Mouse (Mus musculus): Measurements from ENCODE around the gene Hist1h4b. TPM values are rescaled to one million over a fixed set of nuclear protein-coding genes. Genes with fewer than 3 reads are reported as not detected.

The Hist1h4b gene
- polyA plus RNA-seq, 1 experiment from 2014 or later = 2.2 TPM

GRCm38 (mm10) chr13:23792520-23792919 is 35.7 kb downstream of the Hist1h4b start:
- Histone ChIP-seq H3K27ac (ENCODE audit: low read depth, low read length) (no peak overlapping the region), H3K36me3 (ENCODE audit: control insufficient read depth, insufficient read depth, low read length) (no peaks in the 10 kb centered on the region), H3K4me2 (no peak overlapping the region), H3K4me1 (ENCODE audit: control insufficient read depth, insufficient read depth, low read length) (no peaks in the 10 kb centered on the region), H3K9ac (ENCODE audit: low read depth, low read length) (no peak overlapping the region), H3K4me3 (ENCODE audit: low read depth, low read length) (no peak overlapping the region), H3K27me3 (ENCODE audit: control insufficient read depth, insufficient read depth, low read length) (no peaks in the 10 kb centered on the region), H3K9me3 (replicated peaks; ENCODE audit: control insufficient read depth, low read length) (no peaks in the 10 kb centered on the region)
- WGBS (ENCODE audit: insufficient replicate concordance) = 48% methylated on average over 2 of the region's 2 CpGs
- no peak for ATAC-seq (replicated peaks; ENCODE audit: insufficient number of reproducible peaks, low FRiP score, low TSS enrichment)

GRCm38 (mm10) chr13:23799405-23799804 is 42.6 kb downstream of the Hist1h4b start:
- no peaks in the 10 kb centered on the region for H3K9me3 ChIP-seq (replicated peaks; ENCODE audit: control insufficient read depth, low read length)
- no peaks in the 10 kb centered on the region for H3K4me1 ChIP-seq (ENCODE audit: control insufficient read depth, insufficient read depth, low read length)
- H3K4me2 ChIP-seq = no peak overlapping the region
- no peak overlapping the region for H3K4me3 ChIP-seq (ENCODE audit: low read depth, low read length)
- ATAC-seq (replicated peaks; ENCODE audit: insufficient number of reproducible peaks, low FRiP score, low TSS enrichment) = no peak
- no peaks in the 10 kb centered on the region for H3K27me3 ChIP-seq (ENCODE audit: control insufficient read depth, insufficient read depth, low read length)
- H3K9ac ChIP-seq (ENCODE audit: low read depth, low read length) = no peak overlapping the region
- 72% methylated on average over 5 of the region's 5 CpGs for WGBS (ENCODE audit: insufficient replicate concordance)
- no peak overlapping the region for H3K27ac ChIP-seq (ENCODE audit: low read depth, low read length)
- no peaks in the 10 kb centered on the region for H3K36me3 ChIP-seq (ENCODE audit: control insufficient read depth, insufficient read depth, low read length)

DNA sequence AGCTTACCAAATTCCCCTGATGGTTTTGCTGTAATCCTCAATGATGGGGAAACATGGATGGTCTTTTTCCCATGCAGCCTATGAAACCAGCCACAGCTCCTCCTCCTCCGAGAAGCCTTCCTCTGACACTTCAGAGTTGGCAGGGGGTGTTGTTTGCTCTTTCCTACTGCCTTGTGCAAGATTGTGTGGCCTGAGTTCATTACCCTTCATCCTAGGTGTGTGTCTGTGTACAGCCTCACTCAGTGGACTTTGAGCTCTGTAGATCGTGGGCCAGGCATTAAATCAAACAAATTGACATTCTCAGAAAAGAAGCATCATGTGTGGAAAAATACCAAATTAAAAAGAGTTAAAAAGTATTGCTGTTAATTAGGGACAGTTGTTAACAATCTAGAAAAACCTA is 47.7 kb downstream of the Hist1h4b start:
- Histone ChIP-seq H3K9me3 (replicated peaks; ENCODE audit: control insufficient read depth, low read length) (no peaks in the 10 kb centered on the region), H3K27ac (ENCODE audit: low read depth, low read length) (no peak overlapping the region)
- WGBS (ENCODE audit: insufficient replicate concordance) = 66% methylated on average over 2 of the region's 2 CpGs

DNA sequence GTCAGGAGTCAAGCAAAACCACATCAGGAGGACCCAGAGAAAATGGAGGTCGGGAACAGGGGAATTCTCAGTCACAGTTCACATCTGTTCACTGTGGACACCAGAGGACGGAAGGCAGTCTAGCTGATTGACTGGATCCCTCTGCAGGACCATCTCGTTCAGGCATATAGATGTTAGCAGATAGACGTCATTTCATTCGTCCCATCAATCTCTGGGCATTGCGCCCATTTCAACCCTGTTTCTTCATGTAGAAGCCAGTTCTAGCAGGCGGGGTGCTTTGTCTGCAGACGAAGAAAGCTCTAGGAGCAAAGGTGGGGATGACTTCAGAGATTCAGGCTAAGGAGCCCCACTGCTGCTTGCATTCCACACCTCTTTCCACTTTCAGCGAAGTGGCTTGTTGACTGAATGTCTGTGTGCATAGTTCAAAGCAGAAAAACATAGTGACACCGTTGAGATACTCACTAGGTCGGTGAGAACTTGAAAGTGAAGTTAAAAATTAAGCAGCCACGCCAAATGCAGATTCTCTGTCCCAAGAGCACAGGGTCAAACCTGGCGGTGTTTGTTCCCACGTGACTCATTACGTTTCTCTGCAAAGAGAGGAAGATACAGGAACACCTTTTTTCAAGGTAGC is 49.7 kb downstream of the Hist1h4b start, which contains the start of gene Slc17a2:
Gene Slc17a2 (plus strand): TSS at position 572 of the 631 bp plus-strand sequence.
- Histone ChIP-seq H3K36me3 (ENCODE audit: control insufficient read depth, insufficient read depth, low read length) (no peaks in the 10 kb centered on the region), H3K4me1 (ENCODE audit: control insufficient read depth, insufficient read depth, low read length) (no peaks in the 10 kb centered on the region), H3K4me2 (no peak within 1 kb of the TSS), H3K27me3 (ENCODE audit: control insufficient read depth, insufficient read depth, low read length) (no peaks in the 10 kb centered on the region), H3K27ac (ENCODE audit: low read depth, low read length) (no peak within 1 kb of the TSS), H3K9me3 (replicated peaks; ENCODE audit: control insufficient read depth, low read length) (no peaks in the 10 kb centered on the region), H3K4me3 (ENCODE audit: low read depth, low read length) (no peak within 1 kb of the TSS), H3K9ac (ENCODE audit: low read depth, low read length) (no peak within 1 kb of the TSS)
- WGBS (ENCODE audit: insufficient replicate concordance) = 78% methylated on average over 15 of the region's 15 CpGs
- no peak for ATAC-seq (replicated peaks; ENCODE audit: insufficient number of reproducible peaks, low FRiP score, low TSS enrichment)

More for the DNA sequence above, 47.7 kb downstream of the Hist1h4b start:
- no peaks in the 10 kb centered on the region for H3K27me3 ChIP-seq (ENCODE audit: control insufficient read depth, insufficient read depth, low read length)
- no peak overlapping the region for H3K4me2 ChIP-seq
- no peak overlapping the region for H3K4me3 ChIP-seq (ENCODE audit: low read depth, low read length)
- H3K4me1 ChIP-seq (ENCODE audit: control insufficient read depth, insufficient read depth, low read length) = no peaks in the 10 kb centered on the region
- H3K9ac ChIP-seq (ENCODE audit: low read depth, low read length) = no peak overlapping the region
- ATAC-seq (replicated peaks; ENCODE audit: insufficient number of reproducible peaks, low FRiP score, low TSS enrichment) = no peak
- no peaks in the 10 kb centered on the region for H3K36me3 ChIP-seq (ENCODE audit: control insufficient read depth, insufficient read depth, low read length)

Small RNAs within 50 kb of the gene (microRNA-seq; reads per million reads assigned to microRNA genes)
- gene Gm44314 (ENCODE audit: borderline number of aligned reads) (not detected), gene Gm44484 (ENCODE audit: borderline number of aligned reads) (0.34 reads per million)

Other genes with a start within 250 kb of the Hist1h4b start
- 2.1 and 3.4 TPM in 2 replicates for gene Hist1h4h, start 226.0 kb upstream of the Hist1h4b start, polyA plus RNA-seq (2014; fragmentation: Nextera tagmentation; extraction: Ambion mirVana)
- 1.4 and 2.3 TPM in 2 replicates for gene Hist1h2af, start 223.1 kb upstream of the Hist1h4b start, polyA plus RNA-seq (2014; fragmentation: Nextera tagmentation; extraction: Ambion mirVana)
- 2.8 and 3.1 TPM in 2 replicates for gene Hist1h3g, start 221.6 kb upstream of the Hist1h4b start, polyA plus RNA-seq (2014; fragmentation: Nextera tagmentation; extraction: Ambion mirVana)
- gene Hist1h2bh, start 213.6 kb upstream of the Hist1h4b start, polyA plus RNA-seq (2014; fragmentation: Nextera tagmentation; extraction: Ambion mirVana) = 0.43 and 0.66 TPM in 2 replicates
- 0.19 TPM in 1 of 2 replicates, not detected in the other for gene Hist1h3f, start 213.0 kb upstream of the Hist1h4b start, polyA plus RNA-seq (2014; fragmentation: Nextera tagmentation; extraction: Ambion mirVana)
- not detected in 2 replicates for gene Hist1h4f, start 205.4 kb upstream of the Hist1h4b start, polyA plus RNA-seq (2014; fragmentation: Nextera tagmentation; extraction: Ambion mirVana)
- gene Hist1h1d, start 203.8 kb upstream of the Hist1h4b start, polyA plus RNA-seq (2014; fragmentation: Nextera tagmentation; extraction: Ambion mirVana) = 0.15 and 0.27 TPM in 2 replicates
- 2.6 and 3.0 TPM in 2 replicates for gene Hist1h3e, start 194.6 kb upstream of the Hist1h4b start, polyA plus RNA-seq (2014; fragmentation: Nextera tagmentation; extraction: Ambion mirVana)
- 27.6 and 34.5 TPM in 2 replicates for gene Hist1h2ae, start 185.8 kb upstream of the Hist1h4b start, polyA plus RNA-seq (2014; fragmentation: Nextera tagmentation; extraction: Ambion mirVana)
- gene Hist1h2bg, start 185.6 kb upstream of the Hist1h4b start, polyA plus RNA-seq (2014; fragmentation: Nextera tagmentation; extraction: Ambion mirVana) = 2.3 and 6.5 TPM in 2 replicates
- gene Hist1h2bf, start 182.8 kb upstream of the Hist1h4b start, polyA plus RNA-seq (2014; fragmentation: Nextera tagmentation; extraction: Ambion mirVana) = 1.3 and 2.6 TPM in 2 replicates
- gene Hist1h2ad, start 182.6 kb upstream of the Hist1h4b start, polyA plus RNA-seq (2014; fragmentation: Nextera tagmentation; extraction: Ambion mirVana) = 0.44 and 1.3 TPM in 2 replicates
- gene Hist1h3d, start 181.2 kb upstream of the Hist1h4b start, polyA plus RNA-seq (2014; fragmentation: Nextera tagmentation; extraction: Ambion mirVana) = 2.9 and 4.6 TPM in 2 replicates
- gene Hist1h4d, start 175.4 kb upstream of the Hist1h4b start, polyA plus RNA-seq (2014; fragmentation: Nextera tagmentation; extraction: Ambion mirVana) = 42.3 and 51.7 TPM in 2 replicates
- gene Hist1h2be, start 135.9 kb upstream of the Hist1h4b start, polyA plus RNA-seq (2014; fragmentation: Nextera tagmentation; extraction: Ambion mirVana) = 1.5 and 2.4 TPM in 2 replicates
- 8.4 and 11.1 TPM in 2 replicates for gene Hist1h1e, start 134.5 kb upstream of the Hist1h4b start, polyA plus RNA-seq (2014; fragmentation: Nextera tagmentation; extraction: Ambion mirVana)
- gene Hist1h2ac, start 73.1 kb upstream of the Hist1h4b start, polyA plus RNA-seq (2014; fragmentation: Nextera tagmentation; extraction: Ambion mirVana) = 0.52 and 0.62 TPM in 2 replicates
- 31.3 and 31.9 TPM in 2 replicates for gene Hist1h2bc, start 72.8 kb upstream of the Hist1h4b start, polyA plus RNA-seq (2014; fragmentation: Nextera tagmentation; extraction: Ambion mirVana)
- not detected in 2 replicates for gene Hist1h1t, start 61.2 kb upstream of the Hist1h4b start, polyA plus RNA-seq (2014; fragmentation: Nextera tagmentation; extraction: Ambion mirVana)
- gene Hist1h4c, start 58.6 kb upstream of the Hist1h4b start, polyA plus RNA-seq (2014; fragmentation: Nextera tagmentation; extraction: Ambion mirVana) = 0.69 and 2.7 TPM in 2 replicates
- 8.2 and 9.9 TPM in 2 replicates for gene Hfe, start 46.2 kb upstream of the Hist1h4b start, polyA plus RNA-seq (2014; fragmentation: Nextera tagmentation; extraction: Ambion mirVana)
- gene Hist1h1c, start 18.2 kb upstream of the Hist1h4b start, polyA plus RNA-seq (2014; fragmentation: Nextera tagmentation; extraction: Ambion mirVana) = 24.6 TPM in 2 replicates
- gene Hist1h3c, start 11.4 kb upstream of the Hist1h4b start, polyA plus RNA-seq (2014; fragmentation: Nextera tagmentation; extraction: Ambion mirVana) = 4.1 and 4.5 TPM in 2 replicates
- 1.2 and 2.7 TPM in 2 replicates for gene Hist1h2bb, start 10.3 kb upstream of the Hist1h4b start, polyA plus RNA-seq (2014; fragmentation: Nextera tagmentation; extraction: Ambion mirVana)
- gene Hist1h2ab, start 5.9 kb upstream of the Hist1h4b start, polyA plus RNA-seq (2014; fragmentation: Nextera tagmentation; extraction: Ambion mirVana) = 16.7 and 18.1 TPM in 2 replicates
- 2.7 and 3.7 TPM in 2 replicates for gene Hist1h3b, start 4.7 kb upstream of the Hist1h4b start, polyA plus RNA-seq (2014; fragmentation: Nextera tagmentation; extraction: Ambion mirVana)
- gene Hist1h4a, start 4.2 kb downstream of the Hist1h4b start, polyA plus RNA-seq (2014; fragmentation: Nextera tagmentation; extraction: Ambion mirVana) = 1.0 TPM in 1 of 2 replicates, not detected in the other
- 2.5 and 4.0 TPM in 2 replicates for gene Hist1h3a, start 5.4 kb downstream of the Hist1h4b start, polyA plus RNA-seq (2014; fragmentation: Nextera tagmentation; extraction: Ambion mirVana)
- 0.31 and 0.67 TPM in 2 replicates for gene Hist1h1a, start 6.7 kb downstream of the Hist1h4b start, polyA plus RNA-seq (2014; fragmentation: Nextera tagmentation; extraction: Ambion mirVana)
- gene Trim38, start 12.9 kb downstream of the Hist1h4b start, polyA plus RNA-seq (2014; fragmentation: Nextera tagmentation; extraction: Ambion mirVana) = 0.24 TPM in 1 of 2 replicates, not detected in the other
- gene Slc17a2, start 50.0 kb downstream of the Hist1h4b start, polyA plus RNA-seq (2014; fragmentation: Nextera tagmentation; extraction: Ambion mirVana) = not detected in 2 replicates
- not detected in 2 replicates for gene Slc17a3, start 82.4 kb downstream of the Hist1h4b start, polyA plus RNA-seq (2014; fragmentation: Nextera tagmentation; extraction: Ambion mirVana)
- gene Slc17a1, start 110.7 kb downstream of the Hist1h4b start, polyA plus RNA-seq (2014; fragmentation: Nextera tagmentation; extraction: Ambion mirVana) = not detected in 2 replicates
- not detected in 2 replicates for gene Slc17a4, start 158.0 kb downstream of the Hist1h4b start, polyA plus RNA-seq (2014; fragmentation: Nextera tagmentation; extraction: Ambion mirVana)
- not detected in 2 replicates for gene Hist1h2ba, start 177.1 kb downstream of the Hist1h4b start, polyA plus RNA-seq (2014; fragmentation: Nextera tagmentation; extraction: Ambion mirVana)
- gene Hist1h2aa, start 177.4 kb downstream of the Hist1h4b start, polyA plus RNA-seq (2014; fragmentation: Nextera tagmentation; extraction: Ambion mirVana) = not detected in 2 replicates
- not detected in 2 replicates for gene Scgn, start 234.2 kb downstream of the Hist1h4b start, polyA plus RNA-seq (2014; fragmentation: Nextera tagmentation; extraction: Ambion mirVana)

Data from heart, embryonic 11.5 days (tissue).